Mouse (Mus musculus) spleen, postnatal 14 days (tissue): Measurements from ENCODE around the gene Gm28827.
"Not testable (repeated sequence)": the region's sequence is repeated elsewhere in the genome, so short reads cannot be mapped to it uniquely, and the experiment has no call there.

Experiments
- DNase-seq, 2 experiments: peaks; one replicate each; pipeline ENCODE4 v3.0.0; 2021 to 2022; ENCODE audit warnings: low spot score in 2 of 2

Gm28827 gene

GRCm38 (mm10) chrY:83030647-83031046, at the start of gene Gm28827:
Gm28827 (plus strand) TSS chrY:83030947.
- not testable (repeated sequence) for DNase-seq
